Mouse (Mus musculus) myocyte (in vitro differentiated cells): Measurements from ENCODE around the gene Fads3. TPM values are rescaled to one million over a fixed set of nuclear protein-coding genes. Genes with fewer than 3 reads are reported as not detected.

ENCODE experiments used
- H3K27me3 ChIP-seq: one replicate; pipeline ENCODE4 v1.6.1; 2011; ENCODE audit not compliant: control insufficient read depth, insufficient read depth, insufficient read length
- H3K36me3 ChIP-seq: one replicate; pipeline ENCODE4 v1.6.1; 2011; ENCODE audit not compliant: control insufficient read depth, insufficient read depth
- H3K4me2 ChIP-seq: one replicate; pipeline ENCODE4 v1.6.1; 2011; ENCODE audit warnings: low read depth, control low read depth
- H3K4me3 ChIP-seq: one replicate; pipeline ENCODE4 v1.5.1; 2011; ENCODE audit warnings: mild to moderate bottlenecking, control low read depth, moderate library complexity
- H3K79me2 ChIP-seq: one replicate; pipeline ENCODE4 v1.6.1; 2011; ENCODE audit not compliant: control insufficient read depth, insufficient read depth
- H3ac ChIP-seq: one replicate; pipeline ENCODE4 v1.6.1; 2011; ENCODE audit not compliant: control insufficient read depth, insufficient read length
- CEBPB ChIP-seq: IDR thresholded peaks from 2 replicates; pipeline ENCODE4 v1.6.1; 2011; ENCODE audit warnings: mild to moderate bottlenecking, moderate library complexity; ENCODE audit not compliant: poor library complexity, insufficient read depth, severe bottlenecking
- E2F4 ChIP-seq: IDR thresholded peaks from one replicate; pipeline ENCODE4 v1.6.1; 2011; ENCODE audit warnings: mild to moderate bottlenecking, control low read depth, moderate library complexity; ENCODE audit not compliant: insufficient read depth
- MAX ChIP-seq: IDR thresholded peaks from one replicate; pipeline ENCODE4 v1.6.1; 2011; ENCODE audit warnings: low read depth, mild to moderate bottlenecking, control low read depth
- MYOD1 ChIP-seq, 3 experiments: IDR thresholded peaks; one replicate each; pipeline ENCODE4 v1.6.1; 2011; ENCODE audit warnings: control low read depth in 2 of 3, low read depth in 2 of 3, mild to moderate bottlenecking in 2 of 3, moderate library complexity in 1 of 3; ENCODE audit not compliant: insufficient read length in 2 of 3, control insufficient read depth in 1 of 3
- MYOG ChIP-seq, 3 experiments: IDR thresholded peaks; one replicate each; pipeline ENCODE4 v1.6.1; 2011; ENCODE audit warnings: control low read depth in 2 of 3, low read depth in 2 of 3, mild to moderate bottlenecking in 2 of 3; ENCODE audit not compliant: insufficient read length in 2 of 3, control insufficient read depth in 1 of 3, insufficient read depth in 1 of 3
- POLR2A ChIP-seq: IDR thresholded peaks from one replicate; pipeline ENCODE4 v1.6.1; 2011; ENCODE audit warnings: low read depth, mild to moderate bottlenecking, control low read depth, moderate library complexity; ENCODE audit not compliant: insufficient read length
- POLR2AphosphoS2 ChIP-seq: IDR thresholded peaks from one replicate; pipeline ENCODE4 v1.6.1; 2011; ENCODE audit warnings: low read depth, control low read depth; ENCODE audit not compliant: insufficient read length
- REST ChIP-seq: IDR thresholded peaks from one replicate; pipeline ENCODE4 v1.6.1; 2011; ENCODE audit warnings: mild to moderate bottlenecking, control low read depth, moderate library complexity; ENCODE audit not compliant: insufficient read depth, insufficient read length
- SRF ChIP-seq: IDR thresholded peaks from one replicate; pipeline ENCODE4 v1.6.1; 2011; ENCODE audit warnings: low read depth; ENCODE audit not compliant: control insufficient read depth, insufficient read length
- TCF12 ChIP-seq: IDR thresholded peaks from one replicate; pipeline ENCODE4 v1.6.1; 2011; ENCODE audit warnings: mild to moderate bottlenecking, control low read depth; ENCODE audit not compliant: poor library complexity, insufficient read depth, severe bottlenecking
- TCF3 ChIP-seq: IDR thresholded peaks from one replicate; pipeline ENCODE4 v1.6.1; 2011; ENCODE audit warnings: low read depth, control low read depth; ENCODE audit not compliant: insufficient read length
- USF1 ChIP-seq: IDR thresholded peaks from one replicate; pipeline ENCODE4 v1.6.1; 2011; ENCODE audit warnings: low read depth, mild to moderate bottlenecking, control low read depth, moderate library complexity
- polyA plus RNA-seq: library from polyadenylated mRNA; unstranded; fragments of >200 nt; fragmentation: generic; extraction: Trizol; gene quantifications from one replicate; pipeline ENCODE4 v1.2.1, GENCODE M21; 2012; ENCODE audit warnings: missing spikeins

Fads3 gene
- polyA plus RNA-seq, 1 experiment = 557 TPM

DNA sequence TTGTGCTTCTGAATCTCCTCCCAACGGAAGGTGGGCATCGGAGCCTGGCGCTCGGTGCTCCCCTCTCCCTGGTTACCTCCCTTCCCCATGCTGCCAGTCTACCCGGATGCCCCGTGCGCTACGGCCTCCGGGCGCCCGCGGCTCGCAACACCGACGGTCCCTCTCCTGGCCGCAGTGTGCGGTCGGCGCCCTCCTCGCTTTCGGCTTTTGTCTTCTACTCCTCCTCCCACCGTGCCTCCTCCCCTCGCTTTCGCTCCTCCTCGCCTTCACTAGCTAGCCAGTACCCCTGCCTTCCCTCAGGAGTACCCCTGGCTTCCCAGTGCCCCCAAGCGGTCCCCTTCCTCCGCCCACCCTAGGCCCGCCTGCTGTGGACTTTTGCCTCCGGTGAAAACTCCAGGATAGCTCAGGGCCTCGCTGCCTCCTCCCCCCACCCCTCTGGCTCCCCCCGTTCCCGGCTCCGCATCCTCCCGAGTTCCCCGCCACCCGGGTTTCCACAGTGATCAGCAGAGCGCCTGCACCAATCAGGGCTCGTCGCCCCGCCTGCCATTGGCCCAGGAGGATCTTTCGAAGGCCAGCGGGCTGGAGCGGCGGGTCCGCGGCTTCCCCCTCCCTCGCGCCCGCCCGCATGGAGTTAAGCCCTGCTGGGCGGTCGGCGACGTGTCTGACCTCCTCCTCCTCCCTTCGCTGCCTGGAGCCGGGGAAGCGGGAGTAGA lies 60.1 kb downstream of the Fads3 start, which contains the start of gene Fads2:
Gene Fads2 (minus strand): TSS at position 406 of the 713 bp plus-strand sequence.
- peaks cover 3% of the 10 kb centered on the region for H3K36me3 ChIP-seq
- no peak for TF ChIP-seq REST
- TF ChIP-seq SRF = no peak
- no peak for TF ChIP-seq MAX
- TF ChIP-seq TCF12 = no peak
- TF ChIP-seq TCF3 = no peak
- no peak for TF ChIP-seq MYOG (IDR thresholded peaks at IDR 0.05; ENCODE audit: control insufficient read depth in 1 of 3, insufficient read depth in 1 of 3, insufficient read length in 2 of 3, low read depth in 2 of 3)
- peak in 1 of 3 experiments; percentile 20 for TF ChIP-seq MYOD1 (IDR thresholded peaks at IDR 0.05; ENCODE audit: control insufficient read depth in 1 of 3, insufficient read length in 2 of 3, low read depth in 2 of 3)
- TF ChIP-seq CEBPB = no peak
- peak; percentile 97 for TF ChIP-seq POLR2AphosphoS2
- TF ChIP-seq USF1 = no peak
- peak; percentile 100 for TF ChIP-seq POLR2A
- TF ChIP-seq E2F4 = peak; percentile 66
- H3K4me3 ChIP-seq = peak within 1 kb of the TSS; percentile 90
- H3ac ChIP-seq = peak within 1 kb of the TSS; percentile 44
- no peaks in the 10 kb centered on the region for H3K27me3 ChIP-seq
- peaks cover 42% of the 10 kb centered on the region for H3K79me2 ChIP-seq
- H3K4me2 ChIP-seq = peak within 1 kb of the TSS; percentile 85

DNA sequence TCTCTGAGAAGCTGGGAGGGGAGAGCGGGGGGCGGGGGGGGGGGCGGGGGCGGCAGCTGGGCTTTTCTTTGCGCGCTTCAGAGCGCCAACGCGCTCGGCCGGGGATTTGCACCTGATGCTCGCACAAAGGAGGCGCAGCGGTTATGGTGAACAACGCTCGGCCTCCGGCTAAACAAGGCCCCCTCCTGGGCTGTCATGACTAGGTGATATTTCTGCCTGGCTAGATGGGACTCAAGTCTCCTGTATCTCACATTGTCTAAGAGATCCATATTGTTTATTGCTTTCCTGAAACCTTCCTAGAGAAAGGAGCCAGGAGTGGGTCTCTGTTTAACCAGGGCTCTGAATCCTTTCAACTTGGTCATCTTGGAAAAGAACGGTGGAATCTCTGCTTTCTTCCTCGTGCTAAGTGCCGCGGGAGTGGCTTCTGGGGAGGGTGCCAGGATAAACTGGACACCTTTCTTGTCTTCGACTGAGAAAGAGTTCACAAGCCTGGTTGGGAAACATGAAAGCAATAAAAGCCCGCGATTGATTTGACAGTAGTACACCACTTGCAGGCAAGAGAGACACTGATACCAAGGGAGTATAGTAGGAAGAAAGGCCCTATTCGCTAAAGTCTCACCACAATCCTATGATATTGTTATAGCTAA lies 60.8 kb downstream of the Fads3 start:
- H3K36me3 ChIP-seq = no peaks in the 10 kb centered on the region
- H3K79me2 ChIP-seq = peaks cover 35% of the 10 kb centered on the region
- peak overlapping the region; percentile 44 for H3ac ChIP-seq
- no peak for TF ChIP-seq REST
- TF ChIP-seq E2F4 = no peak
- no peak for TF ChIP-seq SRF
- no peak for TF ChIP-seq MYOD1 (IDR thresholded peaks at IDR 0.05; ENCODE audit: control insufficient read depth in 1 of 3, insufficient read length in 2 of 3, low read depth in 2 of 3)
- TF ChIP-seq CEBPB = no peak
- TF ChIP-seq MAX = no peak
- TF ChIP-seq POLR2AphosphoS2 = no peak
- TF ChIP-seq TCF12 = no peak
- TF ChIP-seq POLR2A = no peak
- peak overlapping the region; percentile 90 for H3K4me3 ChIP-seq
- H3K27me3 ChIP-seq = no peaks in the 10 kb centered on the region
- H3K4me2 ChIP-seq = peak overlapping the region; percentile 85

DNA sequence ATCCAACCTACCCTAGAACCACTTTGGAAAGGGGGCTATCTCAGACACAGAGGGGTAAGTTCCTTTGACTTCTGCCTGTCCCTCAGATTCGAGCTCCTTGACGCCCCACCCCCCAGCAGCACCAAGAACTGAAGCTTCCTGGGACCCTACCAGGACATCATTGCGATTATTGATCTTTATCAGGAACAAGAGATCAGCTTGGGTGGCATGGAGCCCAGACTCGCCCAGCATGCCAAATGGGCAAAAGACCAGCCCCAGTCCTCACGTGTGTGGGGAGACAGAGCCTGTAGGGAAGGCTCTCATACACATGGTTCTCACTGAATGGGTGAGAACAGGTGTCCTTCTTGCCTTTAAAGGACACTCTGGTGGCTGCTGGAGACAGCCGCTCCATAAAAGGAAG lies 62.9 kb downstream of the Fads3 start:
- Histone ChIP-seq H3K4me3 (no peak overlapping the region), H3K27me3 (no peaks in the 10 kb centered on the region), H3K79me2 (peaks cover 14% of the 10 kb centered on the region), H3K4me2 (no peak overlapping the region), H3K36me3 (no peaks in the 10 kb centered on the region), H3ac (no peak overlapping the region)
- no peak for TF ChIP-seq POLR2A
- no peak for TF ChIP-seq MAX
- TF ChIP-seq REST = no peak
- no peak for TF ChIP-seq POLR2AphosphoS2
- no peak for TF ChIP-seq MYOG (IDR thresholded peaks at IDR 0.05; ENCODE audit: control insufficient read depth in 1 of 3, insufficient read depth in 1 of 3, insufficient read length in 2 of 3, low read depth in 2 of 3)
- no peak for TF ChIP-seq USF1
- no peak for TF ChIP-seq MYOD1 (IDR thresholded peaks at IDR 0.05; ENCODE audit: control insufficient read depth in 1 of 3, insufficient read length in 2 of 3, low read depth in 2 of 3)
- no peak for TF ChIP-seq E2F4
- no peak for TF ChIP-seq SRF
- TF ChIP-seq CEBPB = no peak
- TF ChIP-seq TCF12 = no peak
- TF ChIP-seq TCF3 = no peak

DNA sequence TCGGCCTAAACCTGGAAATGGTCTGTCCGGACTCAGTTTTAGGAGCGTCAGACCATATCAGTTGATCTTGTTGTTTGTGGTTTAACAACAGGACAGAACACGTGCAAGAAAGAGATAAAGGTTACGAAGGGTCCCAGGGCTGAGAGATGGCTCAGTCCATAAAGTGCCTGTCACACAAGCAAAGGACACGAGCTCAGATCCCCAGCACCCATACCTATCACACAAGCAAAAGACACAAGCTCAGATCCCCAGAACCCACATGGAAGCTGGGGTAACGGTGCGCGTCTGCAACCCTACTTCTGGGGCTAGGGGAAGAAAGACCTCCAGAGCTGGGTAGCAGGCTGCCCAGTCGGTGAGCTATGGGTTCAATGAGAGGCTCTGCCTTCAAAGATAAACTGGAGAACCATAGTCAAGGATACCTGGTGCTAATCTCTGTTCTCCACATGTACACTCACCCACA lies 63.7 kb downstream of the Fads3 start:
- Histone ChIP-seq H3K27me3 (no peaks in the 10 kb centered on the region), H3K79me2 (peaks cover 6% of the 10 kb centered on the region), H3K36me3 (no peaks in the 10 kb centered on the region), H3K4me2 (no peak overlapping the region), H3ac (no peak overlapping the region), H3K4me3 (no peak overlapping the region)
- no peak for TF ChIP-seq REST

DNA sequence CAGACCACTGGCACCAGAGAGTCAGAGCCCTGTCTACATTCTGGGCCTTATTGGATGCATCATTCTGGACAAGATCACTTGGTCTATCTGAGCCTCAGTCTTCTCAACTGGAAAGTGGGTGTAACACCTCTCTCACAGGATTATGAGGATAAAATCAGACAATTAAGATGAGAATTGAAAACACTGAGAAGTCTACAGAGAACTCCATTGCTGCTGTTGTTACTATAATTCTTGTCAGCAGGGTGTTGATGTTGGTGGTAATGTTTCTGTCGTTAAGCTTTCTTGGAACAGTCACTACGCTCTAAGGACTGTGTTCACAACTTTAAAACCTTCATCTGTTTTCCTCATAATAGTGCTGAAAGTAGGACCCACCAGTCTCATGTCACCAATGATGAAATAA lies 65.3 kb downstream of the Fads3 start:
- Histone ChIP-seq H3K36me3 (no peaks in the 10 kb centered on the region), H3K4me2 (no peak overlapping the region), H3K27me3 (no peaks in the 10 kb centered on the region), H3ac (no peak overlapping the region), H3K79me2 (no peaks in the 10 kb centered on the region), H3K4me3 (no peak overlapping the region)
- TF ChIP-seq TCF3 (no peak), E2F4 (no peak), POLR2A (no peak), USF1 (no peak), CEBPB (no peak), TCF12 (no peak), MYOD1 (IDR thresholded peaks at IDR 0.05; ENCODE audit: control insufficient read depth in 1 of 3, insufficient read length in 2 of 3, low read depth in 2 of 3) (no peak), REST (no peak)
